Mouse (Mus musculus) E14TG2a.4 (cell line): Measurements from ENCODE around the gene Camk1d.

Source experiments
- CTCF ChIP-seq: conservative IDR thresholded peaks from 2 replicates; pipeline ENCODE4 v1.5.1; 2014; ENCODE audit warnings: low read length
- NANOG ChIP-seq: IDR thresholded peaks from 2 replicates; pipeline ENCODE4 v1.6.1; 2014; ENCODE audit warnings: borderline replicate concordance, low read length, mixed read lengths

- TF ChIP-seq CTCF: no peak
- no peak for TF ChIP-seq NANOG
These were observed 427.3 kb downstream of the Camk1d start for GRCm38 (mm10) chr2:5287044-5287380.
